Mouse (Mus musculus) lung, adult 2 months (tissue): ENCODE data around the gene Anxa4.

Source experiments
- CTCF ChIP-seq: fragments of 200-500 bp; IDR thresholded peaks from 2 replicates; pipeline ENCODE4 v1.5.1; 2011; ENCODE audit warnings: mild to moderate bottlenecking, low read length, control low read depth; ENCODE audit not compliant: insufficient read depth
- POLR2A ChIP-seq: fragments of 200-500 bp; IDR thresholded peaks from 2 replicates; pipeline ENCODE4 v1.6.1; 2011; ENCODE audit warnings: low read depth, mild to moderate bottlenecking, control low read depth, low read length, borderline replicate concordance; ENCODE audit errors: extremely low read depth

DNA sequence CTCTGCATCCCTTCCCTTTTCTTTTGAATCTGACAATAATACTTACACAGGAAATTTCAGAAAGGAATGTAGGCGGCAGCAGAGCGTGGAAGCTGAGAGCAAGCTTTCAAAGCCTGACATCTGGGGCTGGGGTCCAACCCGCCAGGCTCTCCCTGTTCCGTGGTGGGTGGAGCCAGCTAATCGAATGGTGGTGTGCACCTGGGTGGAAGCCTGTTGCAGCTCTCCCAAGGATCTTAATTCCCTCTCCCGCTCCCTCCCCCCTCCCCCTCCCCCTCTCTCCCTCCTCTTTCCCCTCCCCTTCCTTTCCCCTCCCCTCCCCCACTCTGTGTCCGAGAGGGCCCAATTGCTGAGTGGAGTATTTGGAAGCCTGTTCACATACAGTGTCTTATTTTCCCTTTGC lies 22.1 kb upstream of the Anxa4 start:
- TF ChIP-seq POLR2A, result no peak
- no peak for TF ChIP-seq CTCF
